Mouse (Mus musculus) limb, embryonic 12.5 days (tissue): ENCODE data around the gene Sh3bp2. TPM values are rescaled to one million over a fixed set of nuclear protein-coding genes. Genes with fewer than 3 reads are reported as not detected.

Experiments used
- ATAC-seq: fragments of 200-750 bp; cut with Nextera tagmentation; 2 replicates; pipeline ENCODE4 v1.8.0; 2017; ENCODE audit warnings: low read depth, moderate TSS enrichment; ENCODE audit not compliant: insufficient number of reproducible peaks, insufficient read depth, low FRiP score, low TSS enrichment
- H3K27ac ChIP-seq: fragments of 300-500 bp; sonication (generic); 2 replicates; pipeline ENCODE4 v1.5.1; 2016; ENCODE audit warnings: mild to moderate bottlenecking, moderate library complexity
- H3K27me3 ChIP-seq: fragments of 300-500 bp; sonication (generic); 2 replicates; pipeline ENCODE4 v1.6.1; 2016; ENCODE audit warnings: mild to moderate bottlenecking, moderate library complexity
- H3K36me3 ChIP-seq: fragments of 300-500 bp; sonication (generic); 2 replicates; pipeline ENCODE4 v1.6.1; 2016; ENCODE audit warnings: mild to moderate bottlenecking, moderate library complexity
- H3K4me1 ChIP-seq: fragments of 300-500 bp; sonication (generic); replicated peaks from 2 replicates; pipeline ENCODE4 v1.6.1; 2016
- H3K4me2 ChIP-seq: fragments of 300-500 bp; sonication (generic); 2 replicates; pipeline ENCODE4 v1.6.1; 2016; ENCODE audit warnings: mild to moderate bottlenecking, moderate library complexity
- H3K4me3 ChIP-seq: fragments of 300-500 bp; sonication (generic); replicated peaks from 2 replicates; pipeline ENCODE4 v1.5.1; 2016; ENCODE audit warnings: mild to moderate bottlenecking
- H3K9ac ChIP-seq: fragments of 300-500 bp; sonication (generic); replicated peaks from 2 replicates; pipeline ENCODE4 v1.6.1; 2016; ENCODE audit warnings: mild to moderate bottlenecking, moderate library complexity
- H3K9me3 ChIP-seq: fragments of 300-500 bp; sonication (generic); 2 replicates; pipeline ENCODE4 v1.6.1; 2016; ENCODE audit warnings: mild to moderate bottlenecking, moderate library complexity
- WGBS: fragments of 180-500 bp; shearing (Covaris S2); methylation state at CpG from one replicate; pipeline ENCODE4 v1.1.7; 2016; 5-methylcytosine and 5-hydroxymethylcytosine counted together
- polyA plus RNA-seq: library from polyadenylated mRNA; unstranded; fragments of >200 nt; fragmentation: Nextera tagmentation; extraction: Ambion mirVana; gene quantifications from 2 replicates; pipeline ENCODE4 v1.2.1, GENCODE M21; 2016

Sh3bp2 gene
- polyA plus RNA-seq, 1 experiment from 2014 or later = 12.0 TPM

- 89% methylated on average over 2 of the region's 2 CpGs for WGBS
- Histone ChIP-seq H3K9me3 (no peaks in the 10 kb centered on the region), H3K4me2 (no peak overlapping the region), H3K27me3 (peaks cover 20% of the 10 kb centered on the region; the same call in 1 of the 2 replicates), H3K27ac (no peak overlapping the region), H3K9ac (no peak overlapping the region), H3K36me3 (no peaks in the 10 kb centered on the region), H3K4me3 (no peak overlapping the region), H3K4me1 (no peaks in the 10 kb centered on the region)
- ATAC-seq = no peak
These were observed 1.7 kb downstream of the Sh3bp2 start for GRCm38 (mm10) chr5:34527352-34527751.

GRCm38 (mm10) chr5:34528724-34529123, 3.1 kb downstream of the Sh3bp2 start:
- ATAC-seq = no peak
- H3K27me3 ChIP-seq = peaks cover 20% of the 10 kb centered on the region; the same call in 1 of the 2 replicates
- H3K36me3 ChIP-seq = no peaks in the 10 kb centered on the region
- WGBS = 84% methylated on average over 5 of the region's 5 CpGs
- no peak overlapping the region for H3K27ac ChIP-seq
- H3K9ac ChIP-seq = no peak overlapping the region
- no peaks in the 10 kb centered on the region for H3K4me1 ChIP-seq
- H3K9me3 ChIP-seq = no peaks in the 10 kb centered on the region
- H3K4me2 ChIP-seq = no peak overlapping the region
- H3K4me3 ChIP-seq = no peak overlapping the region

- H3K4me1 ChIP-seq = no peaks in the 10 kb centered on the region
- ATAC-seq = no peak
- WGBS = 74% methylated on average over 5 of the region's 5 CpGs
These were observed 4.5 kb downstream of the Sh3bp2 start for GRCm38 (mm10) chr5:34530116-34530515.

GRCm38 (mm10) chr5:34530687-34531086, 5.0 kb downstream of the Sh3bp2 start:
- no peak for ATAC-seq
- Histone ChIP-seq H3K4me2 (no peak overlapping the region), H3K4me3 (no peak overlapping the region), H3K36me3 (no peaks in the 10 kb centered on the region), H3K9ac (no peak overlapping the region), H3K27ac (no peak overlapping the region), H3K27me3 (peaks cover 15% of the 10 kb centered on the region; the same call in 1 of the 2 replicates), H3K9me3 (no peaks in the 10 kb centered on the region), H3K4me1 (no peaks in the 10 kb centered on the region)
- 41% methylated on average over 4 of the region's 4 CpGs for WGBS

More at GRCm38 (mm10) chr5:34530116-34530515, 4.5 kb downstream of the Sh3bp2 start:
- Histone ChIP-seq H3K9ac (no peak overlapping the region), H3K9me3 (no peaks in the 10 kb centered on the region), H3K36me3 (no peaks in the 10 kb centered on the region), H3K4me2 (no peak overlapping the region), H3K27me3 (peaks cover 15% of the 10 kb centered on the region; the same call in 1 of the 2 replicates), H3K27ac (no peak overlapping the region), H3K4me3 (no peak overlapping the region)

- WGBS = 64% methylated on average over 5 of the region's 5 CpGs
- Histone ChIP-seq H3K9ac (no peak overlapping the region), H3K27me3 (no peaks in the 10 kb centered on the region), H3K4me2 (no peak overlapping the region), H3K36me3 (no peaks in the 10 kb centered on the region), H3K27ac (no peak overlapping the region), H3K4me3 (no peak overlapping the region), H3K9me3 (no peaks in the 10 kb centered on the region), H3K4me1 (no peaks in the 10 kb centered on the region)
- no peak for ATAC-seq
These were observed 7.4 kb downstream of the Sh3bp2 start for GRCm38 (mm10) chr5:34533066-34533465.

GRCm38 (mm10) chr5:34533820-34534219, 8.2 kb downstream of the Sh3bp2 start:
- no peaks in the 10 kb centered on the region for H3K4me1 ChIP-seq
- no peak overlapping the region for H3K4me3 ChIP-seq
- WGBS = 80% methylated on average over 3 of the region's 3 CpGs
- no peak overlapping the region for H3K4me2 ChIP-seq
- H3K9me3 ChIP-seq = no peaks in the 10 kb centered on the region
- H3K27ac ChIP-seq = no peak overlapping the region
- H3K27me3 ChIP-seq = no peaks in the 10 kb centered on the region
- no peak overlapping the region for H3K9ac ChIP-seq
- ATAC-seq = no peak
- no peaks in the 10 kb centered on the region for H3K36me3 ChIP-seq

GRCm38 (mm10) chr5:34534776-34535581, 9.3 kb downstream of the Sh3bp2 start:
- Histone ChIP-seq H3K9me3 (no peaks in the 10 kb centered on the region), H3K4me1 (no peaks in the 10 kb centered on the region), H3K36me3 (no peaks in the 10 kb centered on the region), H3K9ac (no peak overlapping the region), H3K4me2 (no peak overlapping the region), H3K27me3 (no peaks in the 10 kb centered on the region), H3K27ac (no peak overlapping the region), H3K4me3 (no peak overlapping the region)
- ATAC-seq = no peak
- WGBS = 77% methylated on average over 5 of the region's 5 CpGs

- Histone ChIP-seq H3K4me3 (no peak overlapping the region), H3K4me2 (no peak overlapping the region), H3K9ac (no peak overlapping the region), H3K36me3 (no peaks in the 10 kb centered on the region), H3K27me3 (no peaks in the 10 kb centered on the region), H3K27ac (no peak overlapping the region), H3K9me3 (no peaks in the 10 kb centered on the region), H3K4me1 (no peaks in the 10 kb centered on the region)
- no peak for ATAC-seq
- WGBS = 86% methylated on average over 7 of the region's 7 CpGs
These were observed 10.2 kb downstream of the Sh3bp2 start for GRCm38 (mm10) chr5:34535831-34536230.

- no peak overlapping the region for H3K4me2 ChIP-seq
- no peaks in the 10 kb centered on the region for H3K4me1 ChIP-seq
- no peak overlapping the region for H3K27ac ChIP-seq
- H3K9ac ChIP-seq = no peak overlapping the region; the same call in 1 of the 2 replicates
- WGBS = 76% methylated on average over 7 of the region's 7 CpGs
- H3K36me3 ChIP-seq = no peaks in the 10 kb centered on the region
- no peak overlapping the region for H3K4me3 ChIP-seq
- H3K9me3 ChIP-seq = no peaks in the 10 kb centered on the region
- H3K27me3 ChIP-seq = no peaks in the 10 kb centered on the region; the same call in 1 of the 2 replicates
- ATAC-seq = no peak
These were observed 12.4 kb downstream of the Sh3bp2 start for GRCm38 (mm10) chr5:34538079-34538478.

GRCm38 (mm10) chr5:34538527-34538926, 12.9 kb downstream of the Sh3bp2 start:
- ATAC-seq = no peak
- Histone ChIP-seq H3K27ac (no peak overlapping the region), H3K9ac (no peak overlapping the region; the same call in 1 of the 2 replicates), H3K27me3 (no peaks in the 10 kb centered on the region; the same call in 1 of the 2 replicates), H3K4me1 (no peaks in the 10 kb centered on the region), H3K9me3 (no peaks in the 10 kb centered on the region), H3K4me2 (no peak overlapping the region), H3K36me3 (no peaks in the 10 kb centered on the region), H3K4me3 (no peak overlapping the region)
- 34% methylated on average over 5 of the region's 5 CpGs for WGBS

- H3K36me3 ChIP-seq = no peaks in the 10 kb centered on the region
- H3K4me1 ChIP-seq = no peaks in the 10 kb centered on the region
- no peak for ATAC-seq
- H3K4me3 ChIP-seq = no peak overlapping the region
- H3K27me3 ChIP-seq = no peaks in the 10 kb centered on the region; the same call in 1 of the 2 replicates
- no peak overlapping the region for H3K27ac ChIP-seq
- 95% methylated on average over 2 of the region's 2 CpGs for WGBS
- no peak overlapping the region for H3K4me2 ChIP-seq
- no peaks in the 10 kb centered on the region for H3K9me3 ChIP-seq
- H3K9ac ChIP-seq = no peak overlapping the region
These were observed 13.5 kb downstream of the Sh3bp2 start for GRCm38 (mm10) chr5:34539121-34539520.
